Mouse (Mus musculus): ENCODE measurements around the gene S1pr1. TPM values are rescaled to one million over a fixed set of nuclear protein-coding genes. Genes with fewer than 3 reads are reported as not detected.

Gene S1pr1
- total and polyA plus RNA-seq, 3 experiments: 0.08 to 0.13 TPM; not detected in 1

GRCm38 (mm10) chr3:115703720-115704119, 11.2 kb downstream of the S1pr1 start:
- Histone ChIP-seq H3K36me3 (ENCODE audit: control insufficient read depth in 1 of 2, insufficient read depth in 2 of 2, low read length in 2 of 2) (peaks cover 0 to 7% of the 10 kb centered on the region in 2 experiments; a peak in 2 of 4 replicates), H3K4me3 (ENCODE audit: control insufficient read depth in 1 of 2, insufficient read depth in 1 of 2, low read depth in 2 of 2, low read length in 2 of 2) (no peak overlapping the region), H3K9me3 (replicated peaks; ENCODE audit: insufficient read depth, low read length) (no peaks in the 10 kb centered on the region), H3K9ac (ENCODE audit: control insufficient read depth, low read depth, low read length, poor library complexity, severe bottlenecking) (no peak overlapping the region), H3K4me1 (ENCODE audit: control insufficient read depth in 1 of 2, insufficient read depth in 2 of 2, low read length in 2 of 2) (peaks cover 5 to 10% of the 10 kb centered on the region in 2 experiments; a peak in 3 of 4 replicates), H3K79me2 (ENCODE audit: control insufficient read depth, insufficient read depth, low read length, poor library complexity) (no peaks in the 10 kb centered on the region), H3K27me3 (ENCODE audit: control insufficient read depth in 1 of 2, insufficient read depth in 2 of 2, low read length in 2 of 2) (no peaks in the 10 kb centered on the region; a peak in 1 of 4 replicates), H3K27ac (ENCODE audit: control insufficient read depth, low read depth, low read length) (no peak overlapping the region)
- no peak for TF ChIP-seq JUND (IDR thresholded peaks at IDR 0.05; ENCODE audit: low read depth, low read length)
- TF ChIP-seq UBTF (IDR thresholded peaks at IDR 0.05; ENCODE audit: borderline replicate concordance, insufficient read depth, low read depth, low read length): no peak
- no peak for TF ChIP-seq ZMIZ1 (IDR thresholded peaks at IDR 0.05; ENCODE audit: low read depth, low read length)
- no peak for TF ChIP-seq MAFK (IDR thresholded peaks at IDR 0.05; ENCODE audit: borderline replicate concordance, low read depth, low read length)
- TF ChIP-seq MYB (IDR thresholded peaks at IDR 0.05; ENCODE audit: low read depth, low read length): no peak
- TF ChIP-seq CHD1 (IDR thresholded peaks at IDR 0.05; ENCODE audit: low read depth, low read length): no peak
- no peak for TF ChIP-seq MYC (IDR thresholded peaks at IDR 0.05; ENCODE audit: low read depth, low read length)
- no peak for TF ChIP-seq TCF12 (IDR thresholded peaks at IDR 0.05; ENCODE audit: low read depth, low read length)
- TF ChIP-seq RAD21 (IDR thresholded peaks at IDR 0.05; ENCODE audit: low read depth, low read length): no peak
- TF ChIP-seq RCOR1 (IDR thresholded peaks at IDR 0.05; ENCODE audit: low read depth, low read length): no peak
- no peak for TF ChIP-seq ZNF384 (IDR thresholded peaks at IDR 0.05; ENCODE audit: low read depth, low read length)
- TF ChIP-seq MAX (IDR thresholded peaks at IDR 0.05; ENCODE audit: low read length): no peak
- TF ChIP-seq NRF1 (IDR thresholded peaks at IDR 0.05; ENCODE audit: insufficient read depth, low read depth, low read length, poor library complexity, severe bottlenecking): no peak
- TF ChIP-seq ZKSCAN1 (IDR thresholded peaks at IDR 0.05; ENCODE audit: low read depth, low read length): no peak
- no peak for DNase-seq (ENCODE audit: low read depth, low spot score)

GRCm38 (mm10) chr3:115702089-115702488, 12.8 kb downstream of the S1pr1 start:
- H3K36me3 ChIP-seq (ENCODE audit: control insufficient read depth in 1 of 2, insufficient read depth in 2 of 2, low read length in 2 of 2): peaks cover 0 to 7% of the 10 kb centered on the region in 2 experiments; a peak in 2 of 4 replicates
- peaks cover 5 to 10% of the 10 kb centered on the region in 2 experiments; a peak in 3 of 4 replicates for H3K4me1 ChIP-seq (ENCODE audit: control insufficient read depth in 1 of 2, insufficient read depth in 2 of 2, low read length in 2 of 2)
- DNase-seq (ENCODE audit: low read depth, low spot score): no peak

More at GRCm38 (mm10) chr3:115702089-115702488, 12.8 kb downstream of the S1pr1 start:
- H3K4me3 ChIP-seq (ENCODE audit: control insufficient read depth in 1 of 2, insufficient read depth in 1 of 2, low read depth in 2 of 2, low read length in 2 of 2): no peak overlapping the region
- TF ChIP-seq TCF12 (IDR thresholded peaks at IDR 0.05; ENCODE audit: low read depth, low read length) (no peak), ELF1 (IDR thresholded peaks at IDR 0.05; ENCODE audit: low read depth, low read length) (no peak), E2F4 (IDR thresholded peaks at IDR 0.05; ENCODE audit: borderline replicate concordance, low read depth, low read length) (no peak), NRF1 (IDR thresholded peaks at IDR 0.05; ENCODE audit: insufficient read depth, low read depth, low read length, poor library complexity, severe bottlenecking) (no peak), RAD21 (IDR thresholded peaks at IDR 0.05; ENCODE audit: low read depth, low read length) (no peak), POLR2AphosphoS2 (IDR thresholded peaks at IDR 0.05; ENCODE audit: low read length) (no peak), JUND (IDR thresholded peaks at IDR 0.05; ENCODE audit: low read depth, low read length) (no peak), MAX (IDR thresholded peaks at IDR 0.05; ENCODE audit: low read length) (no peak), USF1 (IDR thresholded peaks at IDR 0.05; ENCODE audit: low read depth, low read length) (no peak), KAT2A (conservative IDR thresholded peaks at IDR 0.05; ENCODE audit: low read depth, low read length) (no peak), CHD1 (IDR thresholded peaks at IDR 0.05; ENCODE audit: low read depth, low read length) (no peak), CTCF (IDR thresholded peaks at IDR 0.05 in 2 of 3, conservative IDR thresholded peaks at IDR 0.05 in 1 of 3; ENCODE audit: control insufficient read depth in 1 of 3, insufficient read depth in 1 of 3, low read depth in 2 of 3, low read length in 3 of 3, poor library complexity in 1 of 3, severe bottlenecking in 1 of 3) (no peak), POLR2A (IDR thresholded peaks at IDR 0.05; ENCODE audit: control insufficient read depth in 1 of 2, insufficient read depth in 1 of 2, low read depth in 1 of 2, low read length in 2 of 2, poor library complexity in 1 of 2) (no peak), MXI1 (IDR thresholded peaks at IDR 0.05; ENCODE audit: low read depth, low read length) (no peak), GATA1 (IDR thresholded peaks at IDR 0.05; ENCODE audit: low read depth, low read length) (no peak), SMC3 (IDR thresholded peaks at IDR 0.05; ENCODE audit: low read depth, low read length) (no peak), GABPA (IDR thresholded peaks at IDR 0.05; ENCODE audit: low read depth, low read length) (no peak), ZMIZ1 (IDR thresholded peaks at IDR 0.05; ENCODE audit: low read depth, low read length) (no peak), ZKSCAN1 (IDR thresholded peaks at IDR 0.05; ENCODE audit: low read depth, low read length) (no peak)
- no peaks in the 10 kb centered on the region for H3K79me2 ChIP-seq (ENCODE audit: control insufficient read depth, insufficient read depth, low read length, poor library complexity)
- no peaks in the 10 kb centered on the region for H3K9me3 ChIP-seq (replicated peaks; ENCODE audit: insufficient read depth, low read length)
- H3K9ac ChIP-seq (ENCODE audit: control insufficient read depth, low read depth, low read length, poor library complexity, severe bottlenecking): no peak overlapping the region
- no peaks in the 10 kb centered on the region for H3K27me3 ChIP-seq (ENCODE audit: control insufficient read depth in 1 of 2, insufficient read depth in 2 of 2, low read length in 2 of 2)
- no peak overlapping the region for H3K27ac ChIP-seq (ENCODE audit: control insufficient read depth, low read depth, low read length)

All from MEL (cell line).